Mouse (Mus musculus) gastrocnemius, postnatal 25 days (tissue): ENCODE results near the gene Trpt1. TPM values are rescaled to one million over a fixed set of nuclear protein-coding genes. Genes with fewer than 3 reads are reported as not detected.

Experiments used
- DNase-seq: peaks from one replicate; pipeline ENCODE4 v3.0.0; 2022
- total RNA-seq, 2 experiments: library from RNA; stranded (reverse); gene quantifications; 1 replicate in 1 of 2; 2 replicates in 1 of 2; pipeline ENCODE4 v1.2.3; 2021

The Trpt1 gene
- total RNA-seq, 2 experiments from 2014 or later, result 21.5 to 24.5 TPM

GRCm38 (mm10) chr19:6993011-6993770, 2.7 kb upstream of the Trpt1 start:
- DNase-seq, result no peak

- no peak for DNase-seq
These were observed 1.9 kb upstream of the Trpt1 start for GRCm38 (mm10) chr19:6994002-6994401.

GRCm38 (mm10) chr19:6994489-6994888, 1.4 kb upstream of the Trpt1 start:
- no peak for DNase-seq

DNA sequence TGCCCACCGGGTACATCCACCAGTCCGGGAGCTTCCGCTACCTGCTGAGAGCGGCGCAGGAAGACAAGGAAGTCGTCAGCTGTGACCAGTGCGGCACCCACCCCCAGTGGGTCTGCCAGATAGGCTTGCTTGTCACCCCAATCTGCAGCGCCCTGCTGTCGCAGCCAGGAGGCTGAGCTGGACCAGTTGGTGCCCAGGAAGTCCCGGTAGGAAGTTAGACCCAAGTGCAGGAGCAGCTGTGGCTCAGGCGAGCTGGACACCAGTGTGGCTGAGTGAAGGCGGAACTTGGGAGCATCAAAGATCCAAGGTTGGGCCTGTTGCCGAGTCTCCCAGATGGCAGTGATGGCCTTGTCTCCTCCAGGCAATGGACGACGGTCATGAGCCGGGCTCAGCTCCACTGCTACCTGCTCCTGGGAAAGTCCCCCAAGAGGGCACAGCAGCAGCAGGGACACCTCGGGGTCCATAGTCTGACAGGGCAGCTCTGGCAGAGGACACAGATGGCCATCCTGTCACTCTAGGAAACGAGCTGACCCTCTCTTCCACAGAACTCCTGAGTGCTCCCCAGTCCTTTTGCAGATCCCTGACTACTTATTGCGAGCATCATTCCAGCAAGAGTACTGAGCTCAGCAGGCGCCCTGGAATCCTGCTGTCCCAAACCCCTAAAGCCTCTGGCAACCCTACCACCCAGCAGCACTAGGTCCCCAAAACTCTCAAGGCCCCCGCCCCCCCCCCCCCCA, 508 bp upstream of the Trpt1 start:
- DNase-seq, result no peak

DNA sequence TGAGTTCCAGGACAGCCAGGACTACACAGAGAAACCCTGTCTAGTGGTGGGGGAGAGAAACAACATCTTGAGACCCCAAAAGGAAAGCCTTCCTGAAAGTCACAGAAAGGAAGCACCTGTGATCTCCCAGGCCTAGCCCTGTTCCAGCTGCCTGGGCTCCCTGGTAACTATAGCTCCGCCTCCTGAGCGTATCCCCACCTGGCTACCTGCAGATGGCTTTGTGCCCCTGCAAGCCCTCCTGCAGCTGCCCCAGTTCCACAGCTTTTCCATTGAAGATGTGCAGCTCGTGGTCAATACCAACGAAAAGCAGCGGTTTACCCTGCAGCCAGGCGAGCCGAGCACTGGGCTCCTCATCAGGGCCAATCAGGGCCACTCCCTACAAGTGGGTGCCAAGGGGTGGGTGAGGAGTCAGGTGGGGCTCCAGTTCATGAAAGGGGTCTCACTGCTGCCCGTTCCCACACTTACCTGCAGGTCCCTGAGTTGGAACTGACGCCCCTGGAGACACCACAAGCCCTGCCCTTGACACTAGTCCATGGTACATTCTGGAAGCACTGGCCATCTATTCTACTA, 1.9 kb downstream of the Trpt1 start:
- DNase-seq, result no peak

- no peak for DNase-seq
These were observed 3.6 kb downstream of the Trpt1 start for GRCm38 (mm10) chr19:6999360-7000063.

GRCm38 (mm10) chr19:7006892-7007593, 11.1 kb downstream of the Trpt1 start:
- DNase-seq, result no peak

GRCm38 (mm10) chr19:7012426-7012825, 16.5 kb downstream of the Trpt1 start:
- DNase-seq, result no peak

DNA sequence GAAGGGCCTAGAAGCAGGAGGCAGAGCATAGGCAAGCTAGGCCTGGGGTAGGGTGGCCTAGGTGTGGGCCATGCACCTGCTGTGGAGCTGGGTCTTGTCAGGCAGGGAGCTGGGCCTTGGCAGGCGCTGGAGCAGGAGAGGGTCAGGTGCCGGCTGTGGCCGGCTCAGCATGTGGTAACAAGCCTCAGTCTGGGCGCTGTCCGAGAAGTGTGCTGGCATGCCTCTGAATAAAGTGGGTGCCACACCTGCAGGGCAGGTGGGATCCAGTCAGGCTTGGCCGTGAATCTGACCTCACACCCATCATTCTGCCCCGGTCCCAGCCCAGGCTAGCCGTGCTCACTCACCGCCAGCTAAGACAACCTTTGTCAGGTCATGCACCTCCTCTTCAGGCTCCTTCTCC, 18.1 kb downstream of the Trpt1 start:
- DNase-seq, result no peak

- DNase-seq, result no peak
These were observed 18.7 kb downstream of the Trpt1 start for GRCm38 (mm10) chr19:7014481-7015135.

DNA sequence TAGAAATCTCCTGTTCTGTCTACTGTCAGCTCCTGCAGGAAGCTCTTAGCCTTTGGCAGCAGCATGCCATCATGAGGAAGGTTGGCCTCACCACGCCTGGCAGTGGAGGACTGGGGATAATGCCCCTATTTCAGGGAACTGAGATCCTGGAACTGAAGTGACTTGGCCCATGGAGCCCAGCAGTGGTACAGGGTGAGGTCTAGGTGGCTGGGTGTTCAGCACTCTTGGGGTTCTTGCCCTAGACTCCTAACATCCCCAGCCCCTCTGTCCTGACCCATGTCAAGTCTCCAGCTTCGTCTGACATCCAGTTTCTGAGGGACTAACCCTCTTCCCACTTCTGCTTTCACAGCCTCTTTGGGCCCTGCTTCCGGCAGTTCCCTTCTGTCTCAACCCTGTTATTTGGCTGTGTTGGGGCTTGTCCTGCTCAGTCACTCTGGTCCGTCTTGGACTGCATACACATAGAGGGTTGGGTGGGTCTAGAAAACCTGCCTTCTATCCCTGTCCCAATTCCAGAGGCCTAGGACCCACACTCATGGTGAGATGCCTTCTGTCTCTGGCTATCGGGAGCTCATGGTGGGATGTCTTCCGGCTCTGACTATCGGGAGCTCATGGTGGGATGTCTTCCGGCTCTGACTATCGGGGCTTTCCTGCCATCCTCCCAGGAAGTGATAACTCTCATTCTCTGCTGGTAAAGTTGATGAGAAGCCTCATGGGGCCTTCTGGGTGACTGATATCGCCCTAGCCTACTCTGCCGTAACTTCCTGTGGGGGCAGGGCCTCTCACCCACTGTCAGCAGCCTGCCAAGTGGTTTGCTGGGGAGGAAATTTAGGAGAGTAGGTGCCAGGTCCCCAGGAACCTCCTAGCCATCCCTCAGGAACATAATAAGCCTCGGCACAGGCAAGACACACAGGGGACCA, 21.9 kb downstream of the Trpt1 start:
- DNase-seq, result no peak

DNA sequence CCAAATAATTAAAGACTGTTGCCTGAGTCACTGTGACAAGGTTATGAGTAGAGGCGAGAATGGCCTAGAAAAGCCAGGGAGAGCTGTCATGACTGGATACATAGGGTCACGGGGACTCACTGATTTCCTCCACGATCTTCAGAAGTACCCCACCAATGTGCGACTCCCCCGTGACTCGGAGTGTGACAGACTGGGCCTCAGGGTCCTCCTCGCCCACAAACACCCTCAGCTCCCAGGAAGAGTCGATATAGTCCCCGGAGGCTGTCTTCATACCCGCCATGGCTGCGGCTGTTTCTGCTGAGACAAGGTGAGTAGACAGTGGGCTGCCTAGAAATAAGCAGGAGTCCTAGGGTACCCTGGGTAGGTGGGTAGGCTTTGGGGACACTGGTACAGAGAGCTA, 22.6 kb downstream of the Trpt1 start:
- DNase-seq, result no peak

- peak; percentile 53 for DNase-seq
These were observed 23.3 kb downstream of the Trpt1 start, which contains the start of gene Fermt3 for GRCm38 (mm10) chr19:7019191-7019590. TSS of gene Fermt3 (minus strand) at chr19:7019469.

- no peak for DNase-seq
These were observed 24.3 kb downstream of the Trpt1 start for GRCm38 (mm10) chr19:7020224-7020641.

GRCm38 (mm10) chr19:7029531-7029930, 33.6 kb downstream of the Trpt1 start:
- no peak for DNase-seq

DNA sequence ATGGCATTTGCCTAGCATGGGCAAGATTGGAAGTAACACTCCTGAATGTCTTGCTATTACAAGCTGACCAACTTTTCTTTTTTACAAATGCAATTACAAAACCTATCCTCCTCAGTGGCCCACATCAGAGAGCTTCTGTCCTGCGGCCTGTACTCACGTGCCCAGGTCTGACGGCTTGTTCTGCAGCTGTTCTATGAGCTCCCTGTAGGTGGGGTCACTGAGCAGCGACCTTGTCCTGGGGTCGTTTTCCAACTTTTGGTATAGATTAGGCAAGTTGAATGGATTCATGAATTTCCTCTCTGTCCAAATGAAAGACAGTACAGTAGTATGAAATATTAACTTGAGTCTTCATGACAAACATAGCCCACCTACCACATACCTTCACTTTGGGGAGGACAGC, 38.1 kb downstream of the Trpt1 start:
- no peak for DNase-seq

- DNase-seq, result peak; percentile 41
These were observed 43.3 kb downstream of the Trpt1 start for GRCm38 (mm10) chr19:7039088-7039720.

- peak; percentile 100 for DNase-seq
These were observed 44.1 kb downstream of the Trpt1 start, which contains the start of gene Stip1 for GRCm38 (mm10) chr19:7039841-7040636. TSS of gene Stip1 (minus strand) at chr19:7039967.

DNA sequence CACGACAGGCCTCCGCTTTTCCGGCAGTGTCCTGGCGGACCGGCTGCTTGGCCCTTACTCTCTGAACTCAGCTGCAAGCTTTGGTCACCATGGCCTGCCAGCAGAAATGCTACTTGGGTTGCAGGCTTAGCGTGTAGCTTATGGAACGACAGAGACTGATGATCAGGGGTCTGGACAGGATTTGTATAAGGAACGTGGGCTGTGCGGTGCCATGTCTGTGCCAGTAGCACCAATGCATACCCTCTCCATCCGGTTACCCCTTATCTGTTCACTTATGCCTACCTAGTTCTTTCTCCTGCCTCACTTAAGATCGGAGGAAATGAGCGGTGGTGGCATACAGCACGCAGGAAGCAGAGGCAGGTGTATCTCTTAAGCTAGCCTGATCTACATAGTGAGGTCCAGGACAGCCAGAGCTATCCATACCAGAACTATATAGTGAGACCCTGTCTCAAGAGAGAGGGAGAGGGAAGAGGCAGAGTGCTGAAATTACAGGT, 44.8 kb downstream of the Trpt1 start:
- no peak for DNase-seq
